Mouse (Mus musculus) adrenal gland, adult 8-10 months (tissue): ENCODE measurements around the gene Ypel1. TPM values are rescaled to one million over a fixed set of nuclear protein-coding genes. Genes with fewer than 3 reads are reported as not detected.

Experiments used
- DNase-seq: peaks from one replicate; pipeline ENCODE4 v3.0.0; 2022
- total RNA-seq, 4 experiments: library from RNA; stranded (reverse); gene quantifications; 2 replicates each; pipeline ENCODE4 v1.2.4; 2022

Gene Ypel1
- 10 to 100 TPM in 2 of 4 experiments, 1 to 10 TPM in 2; 7.4 to 12.2 (median 10.2) TPM for total RNA-seq

GRCm38 (mm10) chr16:17069511-17070443 is at the start of gene Ypel1:
Gene Ypel1, plus strand, starts transcription at chr16:17069696.
- DNase-seq: peak; percentile 81

GRCm38 (mm10) chr16:17024469-17025148 is 44.9 kb upstream of the Ypel1 start:
- peak; percentile 23 for DNase-seq

GRCm38 (mm10) chr16:17029971-17030695 is 39.4 kb upstream of the Ypel1 start:
- DNase-seq: no peak

GRCm38 (mm10) chr16:17033754-17034153 is 35.7 kb upstream of the Ypel1 start:
- DNase-seq: no peak

GRCm38 (mm10) chr16:17040716-17041115 is 28.8 kb upstream of the Ypel1 start:
- no peak for DNase-seq

GRCm38 (mm10) chr16:17041417-17041816 is 28.1 kb upstream of the Ypel1 start:
- no peak for DNase-seq

- DNase-seq: peak; percentile 63
These were observed 25.2 kb upstream of the Ypel1 start for GRCm38 (mm10) chr16:17044320-17044719.

- DNase-seq: no peak
These were observed 24.2 kb upstream of the Ypel1 start for GRCm38 (mm10) chr16:17045287-17045686.

- DNase-seq: no peak
These were observed 19.6 kb upstream of the Ypel1 start for GRCm38 (mm10) chr16:17049886-17050285.

- DNase-seq: no peak
These were observed 17.4 kb upstream of the Ypel1 start for GRCm38 (mm10) chr16:17052087-17052486.

GRCm38 (mm10) chr16:17053903-17054302 is 15.6 kb upstream of the Ypel1 start:
- no peak for DNase-seq

- no peak for DNase-seq
These were observed 13.9 kb upstream of the Ypel1 start for GRCm38 (mm10) chr16:17055584-17055983.

- no peak for DNase-seq
These were observed 7.2 kb upstream of the Ypel1 start for GRCm38 (mm10) chr16:17062338-17062737.

- DNase-seq: no peak
These were observed 1.9 kb upstream of the Ypel1 start for GRCm38 (mm10) chr16:17067552-17067951.

GRCm38 (mm10) chr16:17070716-17071115 is 1.2 kb downstream of the Ypel1 start:
- DNase-seq: no peak

GRCm38 (mm10) chr16:17073000-17073399 is 3.5 kb downstream of the Ypel1 start:
- DNase-seq: no peak

GRCm38 (mm10) chr16:17076301-17076700 is 6.8 kb downstream of the Ypel1 start:
- DNase-seq: no peak

- DNase-seq: no peak
These were observed 7.4 kb downstream of the Ypel1 start for GRCm38 (mm10) chr16:17076869-17077268.

GRCm38 (mm10) chr16:17078101-17078500 is 8.6 kb downstream of the Ypel1 start:
- DNase-seq: no peak

GRCm38 (mm10) chr16:17082121-17082792 is 12.8 kb downstream of the Ypel1 start:
- DNase-seq: no peak

- peak; percentile 67 for DNase-seq
These were observed 16.1 kb downstream of the Ypel1 start for GRCm38 (mm10) chr16:17085636-17086035.

- DNase-seq: no peak
These were observed 16.7 kb downstream of the Ypel1 start for GRCm38 (mm10) chr16:17086241-17086640.
